Mouse (Mus musculus): ENCODE data around the gene Vamp5.

GRCm38 (mm10) chr6:72379377-72380130 lies 714 bp downstream of the Vamp5 start:
- TF ChIP-seq CTCF (IDR thresholded peaks at IDR 0.05; ENCODE audit: low read depth, low read length) (no peak), GATA1 (IDR thresholded peaks at IDR 0.05; ENCODE audit: borderline replicate concordance, low read length) (no peak), TAL1 (conservative IDR thresholded peaks at IDR 0.05; ENCODE audit: low read depth, low read length) (no peak), POLR2AphosphoS5 (IDR thresholded peaks at IDR 0.05; ENCODE audit: insufficient replicate concordance, low read depth, low read length) (no peak)

All from G1E (cell line).